Mouse (Mus musculus) myocyte (in vitro differentiated cells): ENCODE data around the gene Slc39a11. TPM values are rescaled to one million over a fixed set of nuclear protein-coding genes. Genes with fewer than 3 reads are reported as not detected.
A peak's percentile ranks its signal among the peaks of the same experiment; 100 is the strongest.

ENCODE experiments used
- H3K27me3 ChIP-seq: one replicate; pipeline ENCODE4 v1.6.1; 2011; ENCODE audit not compliant: control insufficient read depth, insufficient read depth, insufficient read length
- H3K36me3 ChIP-seq: one replicate; pipeline ENCODE4 v1.6.1; 2011; ENCODE audit not compliant: control insufficient read depth, insufficient read depth
- H3K4me2 ChIP-seq: one replicate; pipeline ENCODE4 v1.6.1; 2011; ENCODE audit warnings: low read depth, control low read depth
- H3K4me3 ChIP-seq: one replicate; pipeline ENCODE4 v1.5.1; 2011; ENCODE audit warnings: mild to moderate bottlenecking, control low read depth, moderate library complexity
- H3K79me2 ChIP-seq: one replicate; pipeline ENCODE4 v1.6.1; 2011; ENCODE audit not compliant: control insufficient read depth, insufficient read depth
- H3ac ChIP-seq: one replicate; pipeline ENCODE4 v1.6.1; 2011; ENCODE audit not compliant: control insufficient read depth, insufficient read length
- CEBPB ChIP-seq: IDR thresholded peaks from 2 replicates; pipeline ENCODE4 v1.6.1; 2011; ENCODE audit warnings: mild to moderate bottlenecking, moderate library complexity; ENCODE audit not compliant: poor library complexity, insufficient read depth, severe bottlenecking
- E2F4 ChIP-seq: IDR thresholded peaks from one replicate; pipeline ENCODE4 v1.6.1; 2011; ENCODE audit warnings: mild to moderate bottlenecking, control low read depth, moderate library complexity; ENCODE audit not compliant: insufficient read depth
- MAX ChIP-seq: IDR thresholded peaks from one replicate; pipeline ENCODE4 v1.6.1; 2011; ENCODE audit warnings: low read depth, mild to moderate bottlenecking, control low read depth
- MYOD1 ChIP-seq, 3 experiments: IDR thresholded peaks; one replicate each; pipeline ENCODE4 v1.6.1; 2011; ENCODE audit warnings: control low read depth in 2 of 3, low read depth in 2 of 3, mild to moderate bottlenecking in 2 of 3, moderate library complexity in 1 of 3; ENCODE audit not compliant: insufficient read length in 2 of 3, control insufficient read depth in 1 of 3
- MYOG ChIP-seq, 3 experiments: IDR thresholded peaks; one replicate each; pipeline ENCODE4 v1.6.1; 2011; ENCODE audit warnings: control low read depth in 2 of 3, low read depth in 2 of 3, mild to moderate bottlenecking in 2 of 3; ENCODE audit not compliant: insufficient read length in 2 of 3, control insufficient read depth in 1 of 3, insufficient read depth in 1 of 3
- POLR2A ChIP-seq: IDR thresholded peaks from one replicate; pipeline ENCODE4 v1.6.1; 2011; ENCODE audit warnings: low read depth, mild to moderate bottlenecking, control low read depth, moderate library complexity; ENCODE audit not compliant: insufficient read length
- POLR2AphosphoS2 ChIP-seq: IDR thresholded peaks from one replicate; pipeline ENCODE4 v1.6.1; 2011; ENCODE audit warnings: low read depth, control low read depth; ENCODE audit not compliant: insufficient read length
- REST ChIP-seq: IDR thresholded peaks from one replicate; pipeline ENCODE4 v1.6.1; 2011; ENCODE audit warnings: mild to moderate bottlenecking, control low read depth, moderate library complexity; ENCODE audit not compliant: insufficient read depth, insufficient read length
- SRF ChIP-seq: IDR thresholded peaks from one replicate; pipeline ENCODE4 v1.6.1; 2011; ENCODE audit warnings: low read depth; ENCODE audit not compliant: control insufficient read depth, insufficient read length
- TCF12 ChIP-seq: IDR thresholded peaks from one replicate; pipeline ENCODE4 v1.6.1; 2011; ENCODE audit warnings: mild to moderate bottlenecking, control low read depth; ENCODE audit not compliant: poor library complexity, insufficient read depth, severe bottlenecking
- TCF3 ChIP-seq: IDR thresholded peaks from one replicate; pipeline ENCODE4 v1.6.1; 2011; ENCODE audit warnings: low read depth, control low read depth; ENCODE audit not compliant: insufficient read length
- USF1 ChIP-seq: IDR thresholded peaks from one replicate; pipeline ENCODE4 v1.6.1; 2011; ENCODE audit warnings: low read depth, mild to moderate bottlenecking, control low read depth, moderate library complexity
- polyA plus RNA-seq: library from polyadenylated mRNA; unstranded; fragments of >200 nt; fragmentation: generic; extraction: Trizol; gene quantifications from one replicate; pipeline ENCODE4 v1.2.1, GENCODE M21; 2012; ENCODE audit warnings: missing spikeins

Gene Slc39a11
- polyA plus RNA-seq, 1 experiment, result 15.7 TPM

GRCm38 (mm10) chr11:113473998-113474534 lies 175.8 kb downstream of the Slc39a11 start:
- no peaks in the 10 kb centered on the region for H3K79me2 ChIP-seq
- H3ac ChIP-seq, result no peak overlapping the region
- no peaks in the 10 kb centered on the region for H3K27me3 ChIP-seq
- no peak overlapping the region for H3K4me2 ChIP-seq
- no peaks in the 10 kb centered on the region for H3K36me3 ChIP-seq
- TF ChIP-seq SRF (no peak), TCF12 (no peak), E2F4 (no peak), USF1 (no peak), POLR2A (no peak), MYOD1 (IDR thresholded peaks at IDR 0.05; ENCODE audit: control insufficient read depth in 1 of 3, insufficient read length in 2 of 3, low read depth in 2 of 3) (no peak), TCF3 (no peak), POLR2AphosphoS2 (no peak), MYOG (IDR thresholded peaks at IDR 0.05; ENCODE audit: control insufficient read depth in 1 of 3, insufficient read depth in 1 of 3, insufficient read length in 2 of 3, low read depth in 2 of 3) (no peak), CEBPB (no peak), MAX (no peak), REST (no peak)
- H3K4me3 ChIP-seq, result no peak overlapping the region

GRCm38 (mm10) chr11:113471936-113472335 lies 177.9 kb downstream of the Slc39a11 start:
- no peak overlapping the region for H3K4me2 ChIP-seq
- H3K79me2 ChIP-seq, result no peaks in the 10 kb centered on the region
- H3K4me3 ChIP-seq, result no peak overlapping the region
- no peaks in the 10 kb centered on the region for H3K27me3 ChIP-seq
- no peaks in the 10 kb centered on the region for H3K36me3 ChIP-seq
- TF ChIP-seq CEBPB (no peak), MYOD1 (IDR thresholded peaks at IDR 0.05; ENCODE audit: control insufficient read depth in 1 of 3, insufficient read length in 2 of 3, low read depth in 2 of 3) (no peak), MAX (no peak), SRF (no peak), POLR2AphosphoS2 (no peak), TCF12 (no peak), E2F4 (no peak), MYOG (IDR thresholded peaks at IDR 0.05; ENCODE audit: control insufficient read depth in 1 of 3, insufficient read depth in 1 of 3, insufficient read length in 2 of 3, low read depth in 2 of 3) (no peak), REST (no peak), TCF3 (no peak), POLR2A (no peak), USF1 (no peak)
- H3ac ChIP-seq, result no peak overlapping the region

- Histone ChIP-seq H3K36me3 (no peaks in the 10 kb centered on the region), H3K4me3 (no peak overlapping the region), H3K79me2 (no peaks in the 10 kb centered on the region), H3K27me3 (no peaks in the 10 kb centered on the region), H3ac (no peak overlapping the region), H3K4me2 (peak overlapping the region; percentile 78)
- TF ChIP-seq USF1 (peak; percentile 91), POLR2AphosphoS2 (no peak), REST (no peak), SRF (no peak), CEBPB (no peak), MYOG (IDR thresholded peaks at IDR 0.05; ENCODE audit: control insufficient read depth in 1 of 3, insufficient read depth in 1 of 3, insufficient read length in 2 of 3, low read depth in 2 of 3) (peak; percentile 26 to 93 (median 85)), TCF3 (peak; percentile 62), TCF12 (no peak), MAX (no peak), E2F4 (no peak), POLR2A (no peak), MYOD1 (IDR thresholded peaks at IDR 0.05; ENCODE audit: control insufficient read depth in 1 of 3, insufficient read length in 2 of 3, low read depth in 2 of 3) (peak; percentile 42 to 100 (median 96))
These were observed 179.7 kb downstream of the Slc39a11 start for GRCm38 (mm10) chr11:113469919-113470785.

GRCm38 (mm10) chr11:113468016-113468415 lies 181.9 kb downstream of the Slc39a11 start:
- TF ChIP-seq POLR2AphosphoS2, result no peak
- TF ChIP-seq MYOD1 (IDR thresholded peaks at IDR 0.05; ENCODE audit: control insufficient read depth in 1 of 3, insufficient read length in 2 of 3, low read depth in 2 of 3), result no peak
- TF ChIP-seq SRF, result no peak
- no peak for TF ChIP-seq CEBPB
- TF ChIP-seq MAX, result no peak
- TF ChIP-seq REST, result no peak
- TF ChIP-seq POLR2A, result no peak
- no peak for TF ChIP-seq TCF12
- no peak for TF ChIP-seq TCF3
- no peak for TF ChIP-seq USF1
- TF ChIP-seq E2F4, result no peak
- no peak for TF ChIP-seq MYOG (IDR thresholded peaks at IDR 0.05; ENCODE audit: control insufficient read depth in 1 of 3, insufficient read depth in 1 of 3, insufficient read length in 2 of 3, low read depth in 2 of 3)
- Histone ChIP-seq H3ac (no peak overlapping the region), H3K4me3 (no peak overlapping the region), H3K27me3 (no peaks in the 10 kb centered on the region), H3K4me2 (no peak overlapping the region), H3K36me3 (no peaks in the 10 kb centered on the region), H3K79me2 (no peaks in the 10 kb centered on the region)
